Mouse (Mus musculus) thymus, postnatal 25 days (tissue): ENCODE results near the gene Lefty1.
A peak's percentile ranks its signal among the peaks of the same experiment; 100 is the strongest.
"Not testable (repeated sequence)": the region's sequence is repeated elsewhere in the genome, so short reads cannot be mapped to it uniquely, and the experiment has no call there.

ENCODE experiments used
- DNase-seq: peaks from one replicate; pipeline ENCODE4 v3.0.0; 2022

Gene Lefty1

DNA sequence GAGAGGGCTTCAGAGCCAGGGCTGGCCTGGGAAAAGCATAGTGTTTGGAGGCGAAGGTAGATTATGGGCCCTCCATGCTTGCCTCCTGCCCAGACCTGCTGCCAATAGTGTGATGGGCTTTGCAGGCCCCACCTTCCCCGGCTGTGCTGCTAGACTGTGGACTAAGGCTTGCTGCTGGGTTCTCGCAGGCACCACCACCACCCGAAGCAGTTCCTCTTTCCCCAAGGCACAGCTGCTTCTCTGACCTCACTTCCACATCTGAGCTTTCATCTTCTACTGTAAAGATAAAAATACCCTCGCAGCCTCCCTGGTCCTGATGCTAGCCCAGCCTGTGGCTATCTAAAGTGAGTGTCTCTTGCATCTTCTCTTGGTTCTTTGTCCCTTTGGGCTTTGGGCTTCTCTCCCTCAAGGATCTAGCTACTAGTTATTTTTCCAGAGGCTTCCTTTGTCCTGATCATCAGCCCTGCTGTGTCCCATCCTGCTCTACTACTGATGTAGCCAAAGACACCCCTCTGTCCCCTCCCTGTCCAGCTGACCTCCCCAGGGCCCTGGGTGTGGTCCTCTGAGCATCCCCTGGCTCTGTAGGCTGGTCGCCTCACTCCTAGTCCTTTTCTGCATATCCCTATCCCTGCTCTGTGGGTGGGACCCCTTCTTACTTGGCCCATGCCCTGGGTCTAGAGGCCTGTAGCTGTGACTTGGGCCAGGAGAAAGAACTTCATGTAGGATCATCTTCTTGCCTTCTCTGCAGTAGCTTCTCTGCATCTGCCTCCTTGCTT lies 12.4 kb upstream of the Lefty1 start:
- DNase-seq = peak; percentile 40

- no peak for DNase-seq
Observed at GRCm38 (mm10) chr1:180924737-180925136, 10.1 kb upstream of the Lefty1 start.

GRCm38 (mm10) chr1:180926286-180926685 lies 8.5 kb upstream of the Lefty1 start:
- no peak for DNase-seq

DNA sequence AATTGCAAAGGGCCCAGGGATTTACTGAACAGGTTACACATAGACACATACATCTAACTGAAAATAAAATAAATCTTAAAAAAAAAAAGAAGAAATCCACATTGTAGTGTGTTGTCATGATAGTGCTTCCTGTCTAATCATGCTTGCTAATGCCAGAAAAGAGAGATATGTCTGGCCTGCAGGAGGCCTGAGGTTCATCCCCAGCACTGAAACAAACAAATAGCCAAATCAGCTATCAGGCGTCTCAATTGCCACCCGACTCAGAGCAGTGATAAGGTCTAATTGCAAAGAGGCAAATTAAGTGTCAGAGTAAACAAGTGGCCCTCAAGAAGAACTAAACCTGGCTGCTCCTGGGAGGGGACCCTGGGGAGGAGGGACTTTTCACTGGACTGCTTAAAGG lies 5.2 kb upstream of the Lefty1 start:
- no peak for DNase-seq

- DNase-seq = no peak
Observed at GRCm38 (mm10) chr1:180931106-180931505, 3.7 kb upstream of the Lefty1 start.

DNA sequence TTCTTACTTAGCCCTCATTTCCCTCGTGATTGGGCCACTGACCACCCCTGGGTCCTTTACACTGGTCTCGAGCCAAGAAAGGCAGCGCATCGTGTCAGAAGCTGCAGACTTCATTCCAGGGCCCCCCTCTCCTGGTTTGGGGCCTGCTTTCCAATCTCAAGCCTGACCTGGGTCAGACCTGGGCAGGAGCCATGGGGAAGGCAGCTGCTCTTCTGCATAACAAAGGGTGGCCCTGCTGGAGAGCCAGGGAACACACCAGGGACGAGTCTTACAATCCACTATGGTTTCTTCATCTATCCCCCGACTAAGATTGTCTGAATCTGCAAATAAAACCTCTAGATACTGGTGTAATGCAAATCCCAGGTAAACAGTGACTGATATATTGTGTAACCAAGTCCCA lies 1.2 kb upstream of the Lefty1 start:
- no peak for DNase-seq

DNA sequence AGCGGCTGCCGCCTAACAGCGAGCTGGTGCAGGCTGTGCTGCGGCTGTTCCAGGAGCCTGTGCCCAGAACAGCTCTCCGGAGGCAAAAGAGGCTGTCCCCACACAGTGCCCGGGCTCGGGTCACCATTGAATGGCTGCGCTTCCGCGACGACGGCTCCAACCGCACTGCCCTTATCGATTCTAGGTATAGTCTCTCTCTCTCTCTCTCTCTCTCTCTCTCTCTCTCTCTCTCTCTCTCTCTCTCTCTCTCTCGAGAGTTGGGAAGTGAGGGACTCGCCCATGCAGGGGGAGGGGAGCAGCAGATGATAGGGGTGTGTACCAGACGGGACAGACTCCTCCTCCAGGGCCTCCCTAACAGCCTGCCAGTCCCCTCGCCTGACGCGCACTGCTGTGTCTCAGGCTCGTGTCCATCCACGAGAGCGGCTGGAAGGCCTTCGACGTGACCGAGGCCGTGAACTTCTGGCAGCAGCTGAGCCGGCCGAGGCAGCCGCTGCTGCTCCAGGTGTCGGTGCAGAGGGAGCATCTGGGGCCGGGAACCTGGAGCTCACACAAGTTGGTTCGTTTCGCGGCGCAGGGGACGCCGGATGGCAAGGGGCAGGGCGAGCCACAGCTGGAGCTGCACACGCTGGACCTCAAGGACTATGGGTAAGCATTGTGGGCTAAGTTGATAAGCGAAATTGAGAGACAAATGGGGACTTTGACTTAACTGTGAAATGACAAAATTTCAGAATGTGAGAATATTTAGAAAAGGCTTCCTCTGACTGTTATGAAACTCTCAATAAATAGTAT lies 2.0 kb downstream of the Lefty1 start:
- DNase-seq = peak; percentile 14

- not testable (repeated sequence) for DNase-seq
Observed at GRCm38 (mm10) chr1:180937631-180938030, 2.8 kb downstream of the Lefty1 start.

DNA sequence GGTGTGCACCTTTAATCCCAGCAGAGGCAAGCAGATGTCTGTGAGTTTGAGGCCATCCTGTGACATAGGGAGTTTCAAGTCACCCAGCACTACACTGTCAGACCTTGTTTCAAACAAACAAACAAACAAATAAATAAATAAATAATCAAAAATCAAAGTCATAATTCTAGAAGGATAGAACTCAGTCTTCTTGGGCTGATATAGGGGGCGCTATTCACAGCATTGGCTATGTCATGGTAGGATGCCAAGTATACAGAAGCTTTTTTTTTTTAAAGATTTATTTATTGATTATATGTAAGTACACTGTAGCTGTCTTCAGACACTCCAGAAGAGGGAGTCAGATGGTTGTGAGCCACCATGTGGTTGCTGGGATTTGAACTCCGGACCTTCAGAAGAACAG lies 4.0 kb downstream of the Lefty1 start:
- not testable (repeated sequence) for DNase-seq

DNA sequence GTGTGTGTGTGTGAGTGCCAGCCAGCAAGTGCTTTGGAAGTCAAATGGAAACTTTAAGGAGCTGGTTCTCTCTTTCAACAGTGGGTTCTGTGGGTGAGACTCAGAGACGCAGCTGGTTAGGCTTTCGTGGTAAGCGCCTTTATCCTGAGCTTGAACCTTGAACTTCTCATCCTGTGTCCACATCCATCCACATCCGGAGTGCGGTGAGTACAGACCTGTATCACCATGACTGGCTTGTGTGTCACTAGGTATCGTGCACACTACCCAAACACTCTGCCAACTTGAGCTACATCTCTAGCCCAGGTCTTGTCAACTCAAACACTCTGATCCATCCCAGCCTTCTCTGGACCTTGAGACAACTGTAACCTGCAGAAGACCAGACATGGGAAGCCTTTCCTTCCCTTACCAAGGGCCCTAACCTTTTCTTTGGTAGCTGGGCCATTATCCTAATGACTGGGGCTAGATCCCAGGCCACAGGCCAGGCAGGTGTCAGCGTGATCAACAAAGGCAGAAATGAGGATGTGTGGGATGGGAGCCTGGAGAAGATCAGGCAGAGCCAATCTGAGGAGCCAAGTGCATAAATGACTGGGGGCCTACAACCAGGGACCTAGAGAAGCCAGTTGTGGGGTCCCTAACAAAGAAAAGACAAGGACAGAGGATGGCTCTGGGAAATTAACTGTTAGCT lies 6.1 kb downstream of the Lefty1 start:
- DNase-seq = no peak

DNA sequence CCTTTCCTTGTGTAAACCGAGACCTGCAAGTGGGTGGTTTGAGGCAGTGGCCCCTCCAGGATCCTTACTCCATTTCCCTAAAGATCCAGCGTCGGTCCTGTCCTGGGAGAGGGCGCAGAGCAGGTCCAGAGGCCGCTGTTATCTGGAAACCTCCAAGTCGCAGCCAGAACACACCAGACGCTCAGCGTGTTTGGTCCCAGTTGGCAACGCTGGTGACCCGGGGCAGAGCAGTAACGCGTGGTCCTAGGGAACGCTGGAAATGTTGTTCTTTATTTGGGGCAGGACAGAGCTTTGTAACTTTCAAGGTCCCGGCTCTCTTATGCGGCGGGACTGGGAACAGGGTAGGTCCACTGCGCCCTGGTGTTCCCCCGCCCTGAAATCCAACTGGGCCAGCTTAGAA lies 6.9 kb downstream of the Lefty1 start:
- DNase-seq = no peak

DNA sequence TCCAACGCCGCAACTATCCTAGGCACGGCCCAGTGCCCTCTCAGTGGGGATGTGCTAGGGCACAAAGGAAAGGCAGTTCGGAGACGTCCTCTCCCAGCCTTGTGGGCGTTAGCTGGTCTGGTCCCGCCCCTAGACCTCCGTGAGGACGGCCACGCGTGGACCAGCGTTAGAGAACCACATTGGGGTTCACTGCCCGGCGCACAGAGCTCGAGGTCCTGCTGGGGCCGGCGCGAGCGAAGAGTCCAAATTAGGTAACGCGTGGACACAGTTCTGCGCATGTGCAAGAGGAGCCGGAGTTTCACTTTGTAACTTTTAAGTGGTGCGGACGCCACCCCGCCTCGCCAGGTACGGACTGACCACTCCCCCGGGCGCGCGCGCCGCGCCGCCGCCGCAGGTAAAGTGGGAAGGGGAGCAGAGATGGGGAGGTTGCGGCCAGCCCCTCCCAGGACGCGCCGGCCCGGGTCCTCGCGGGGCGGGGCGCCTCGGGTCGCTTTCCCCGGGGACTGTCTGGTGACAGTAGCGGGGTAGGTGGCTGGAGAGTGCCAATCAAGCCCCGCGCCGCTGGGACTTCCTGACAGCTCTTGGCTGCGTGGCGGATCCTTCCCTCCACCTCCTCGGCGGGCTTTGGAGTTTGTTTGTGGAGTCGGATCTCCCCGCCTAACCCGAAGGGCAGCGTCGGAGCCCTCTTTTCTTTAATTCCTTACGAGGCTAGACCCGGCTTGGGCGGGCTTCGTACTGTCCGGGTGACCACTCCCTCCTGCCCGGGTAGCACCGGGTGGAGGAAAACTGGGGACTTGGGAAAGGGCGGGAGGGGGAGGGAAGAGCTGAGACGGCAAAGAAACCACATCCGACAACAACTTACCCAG lies 7.6 kb downstream of the Lefty1 start, which contains the start of gene Tmem63a:
Tmem63a (plus strand) TSS at position 179 of the 866 bp plus-strand sequence.
- DNase-seq = peak; percentile 71

- no peak for DNase-seq
Observed at GRCm38 (mm10) chr1:180943032-180943644, 8.3 kb downstream of the Lefty1 start.

- DNase-seq = no peak
Observed at GRCm38 (mm10) chr1:180943896-180944295, 9.1 kb downstream of the Lefty1 start.

DNA sequence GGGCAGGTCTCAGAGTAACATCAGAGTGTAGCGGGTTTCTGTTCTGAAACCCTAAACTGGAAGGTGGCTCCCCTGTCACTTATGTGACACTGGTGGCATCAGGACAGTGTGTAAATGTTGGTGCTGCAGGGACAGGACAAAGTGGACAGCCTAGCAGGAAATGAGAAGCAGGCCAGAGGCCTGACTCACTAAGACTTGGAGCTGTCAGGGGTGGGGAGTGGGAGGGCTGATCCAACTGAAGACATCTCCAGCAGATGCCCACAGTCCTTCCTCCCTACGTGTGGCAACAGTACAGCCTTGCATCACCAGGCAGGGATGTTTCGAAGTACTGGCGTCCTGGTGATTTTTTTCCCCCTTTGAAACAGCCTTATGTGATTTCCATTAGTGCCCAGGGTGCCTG lies 9.7 kb downstream of the Lefty1 start:
- DNase-seq = no peak

DNA sequence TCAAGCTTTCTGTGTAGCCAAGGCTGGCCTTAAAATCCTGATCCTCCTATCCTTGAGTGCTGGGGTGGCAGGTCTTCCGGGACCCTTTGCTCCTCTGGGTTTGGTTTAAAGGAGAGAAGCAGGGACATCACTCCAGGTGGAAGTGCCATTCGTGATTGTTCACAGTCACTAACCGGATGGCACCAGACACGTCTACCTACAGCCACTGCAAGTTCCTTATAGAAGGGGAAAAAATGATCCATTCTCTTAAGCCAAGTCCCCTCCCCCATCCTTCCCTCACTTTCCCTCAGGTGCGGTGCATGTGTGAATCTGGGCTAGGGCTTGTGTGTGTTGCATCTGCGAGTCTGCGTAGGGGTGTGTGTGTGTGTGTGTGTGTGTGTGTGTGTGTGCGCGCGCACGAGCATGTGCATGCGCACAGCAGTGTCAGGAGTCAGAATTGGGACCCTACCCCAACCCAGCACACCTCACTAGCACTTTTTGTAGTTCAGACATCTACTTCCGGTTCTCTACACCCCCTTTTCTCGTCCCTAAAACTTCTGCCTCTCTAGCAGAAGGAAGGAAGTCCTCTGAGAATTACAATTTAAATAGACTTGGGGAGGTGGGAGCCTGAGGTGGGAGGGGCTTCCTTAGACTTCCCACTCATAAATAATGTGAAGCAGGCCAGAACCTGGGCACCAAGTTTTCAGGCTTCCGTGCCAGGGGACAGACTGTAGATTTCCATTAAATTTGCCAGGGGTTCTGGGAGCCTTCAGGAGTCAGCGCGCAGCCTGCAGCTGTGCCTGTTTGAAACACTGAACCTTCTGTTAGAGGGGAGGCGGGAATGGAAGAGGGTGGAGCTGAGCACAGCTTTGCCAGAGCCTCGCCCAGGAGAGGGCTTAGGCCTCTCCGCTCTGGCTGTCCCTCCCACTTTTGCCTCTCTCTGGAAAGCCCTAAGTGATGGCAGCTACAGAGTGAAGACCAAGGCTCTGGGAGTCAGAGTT lies 10.5 kb downstream of the Lefty1 start:
- DNase-seq = peak; percentile 49

GRCm38 (mm10) chr1:180946448-180946847 lies 11.6 kb downstream of the Lefty1 start:
- DNase-seq = no peak

GRCm38 (mm10) chr1:180952085-180952746 lies 17.4 kb downstream of the Lefty1 start:
- DNase-seq = no peak

- DNase-seq = no peak
Observed at GRCm38 (mm10) chr1:180952808-180953207, 18.0 kb downstream of the Lefty1 start.

DNA sequence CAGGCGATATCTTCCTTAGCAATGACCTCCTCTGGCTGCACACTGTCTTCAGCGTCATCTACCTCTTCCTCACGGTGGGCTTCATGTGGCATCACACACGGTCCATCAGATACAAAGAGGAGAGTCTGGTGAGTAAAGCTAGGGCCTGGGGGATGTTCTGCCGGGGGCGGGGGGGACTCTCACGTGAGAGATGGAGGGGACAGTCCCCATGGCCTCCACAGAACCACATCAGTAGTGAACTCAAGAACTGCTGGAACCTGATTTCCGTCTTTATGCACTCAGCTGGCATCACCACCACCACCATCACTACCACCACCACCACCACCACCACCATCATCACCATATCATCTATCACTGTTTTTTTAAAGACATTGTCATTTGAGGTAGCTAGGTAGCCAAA lies 21.6 kb downstream of the Lefty1 start:
- no peak for DNase-seq
